Comparison of ENCODE assay signal across 33 mouse cellular contexts in the genomic region with DNA sequence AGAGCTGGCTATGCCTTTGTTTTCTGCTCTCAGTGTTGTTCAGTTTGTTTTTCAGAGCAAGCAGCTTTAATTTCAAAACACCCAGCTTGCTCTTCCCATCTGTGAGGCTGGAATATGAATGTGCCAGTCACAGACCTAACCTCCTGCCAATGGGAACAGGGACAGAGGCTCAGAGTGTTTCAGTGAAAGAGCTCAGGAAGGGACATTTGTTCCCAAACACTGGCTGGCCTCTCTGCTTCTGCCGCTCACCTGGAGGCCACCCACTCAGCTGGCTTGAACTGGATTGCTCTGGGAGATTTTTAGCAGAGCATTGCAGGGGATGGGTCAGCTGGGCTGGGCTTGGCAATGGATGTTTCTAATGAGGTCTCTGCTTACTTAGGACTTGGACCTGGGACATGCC. TPM values are rescaled to one million over a fixed set of nuclear protein-coding genes. Genes with fewer than 3 reads are reported as not detected.
DNase-seq lines count a peak whose midpoint lies in the region; ATAC-seq and TF ChIP-seq lines count a peak whose summit lies in the region.
"Had no signal": no experiment of that assay in that cellular context is flagged by ENCODE, and none has a peak within 500 bp of the region (broad histone marks: within the 10 kb centered on the region; RNA-seq: fewer than 3 reads in every experiment).

No protein-coding gene starts in this region.

- ATAC-seq in forebrain, embryonic 15.5 days (replicated peaks): no peak
- no peak for ATAC-seq in forebrain, embryonic 11.5 days (replicated peaks; ENCODE audit: low FRiP score)
- ATAC-seq in forebrain, postnatal 0 days: peak; percentile 42; the same call in 1 of the 2 replicates
- ATAC-seq: Patski had no signal

- no peaks in the 10 kb centered on the region for H3K36me3 ChIP-seq in forebrain, embryonic 15.5 days
- no peaks in the 10 kb centered on the region for H3K36me3 ChIP-seq in forebrain, embryonic 11.5 days (ENCODE audit: control insufficient read depth, insufficient read depth, low read length)
- H3K36me3 ChIP-seq in forebrain, postnatal 0 days (ENCODE audit: insufficient read depth): no peaks in the 10 kb centered on the region
- H3K36me3 ChIP-seq: G1E; hindbrain, embryonic 15.5 days had no signal

- H3K4me1 ChIP-seq in forebrain, embryonic 15.5 days: peaks cover 18% of the 10 kb centered on the region
- H3K4me1 ChIP-seq in forebrain, embryonic 11.5 days (replicated peaks; ENCODE audit: control insufficient read depth, insufficient read depth, low read length): 0 out of 2 replicates have a peak, but pooled peaks cover 3% of the 10 kb centered on the region
- no peaks in the 10 kb centered on the region for H3K4me1 ChIP-seq in forebrain, postnatal 0 days (ENCODE audit: insufficient read depth)
- H3K4me1 ChIP-seq: hindbrain, embryonic 15.5 days; limb, embryonic 15.5 days had no signal

- no peak for TF ChIP-seq CTCF in forebrain, postnatal 0 days (IDR thresholded peaks at IDR 0.05; ENCODE audit: low read depth)

- no peak overlapping the region for H3K4me2 ChIP-seq in forebrain, embryonic 15.5 days (replicated peaks)
- H3K4me2 ChIP-seq in forebrain, embryonic 11.5 days (ENCODE audit: low read depth, low read length, severe bottlenecking): no peak overlapping the region
- H3K4me2 ChIP-seq in forebrain, postnatal 0 days (ENCODE audit: low read depth): no peak overlapping the region
- H3K4me2 ChIP-seq: heart, embryonic 11.5 days; hindbrain, embryonic 15.5 days; limb, embryonic 15.5 days had no signal

- H3K9me3 ChIP-seq in forebrain, embryonic 15.5 days: no peaks in the 10 kb centered on the region
- H3K9me3 ChIP-seq in forebrain, embryonic 11.5 days (ENCODE audit: control insufficient read depth, low read length): no peaks in the 10 kb centered on the region
- H3K9me3 ChIP-seq in forebrain, postnatal 0 days (ENCODE audit: low read length): no peaks in the 10 kb centered on the region
- H3K9me3 ChIP-seq: G1E; hindbrain, embryonic 15.5 days; limb, embryonic 15.5 days; midbrain, embryonic 10.5 days had no signal

- H3K9ac ChIP-seq in forebrain, embryonic 15.5 days (replicated peaks): no peak overlapping the region
- no peak overlapping the region for H3K9ac ChIP-seq in forebrain, embryonic 11.5 days (ENCODE audit: low read length)
- H3K9ac ChIP-seq in forebrain, postnatal 0 days: no peak overlapping the region
- H3K9ac ChIP-seq: hindbrain, embryonic 15.5 days; limb, embryonic 15.5 days had no signal

- H3K27me3 ChIP-seq in forebrain, embryonic 15.5 days: no peaks in the 10 kb centered on the region
- H3K27me3 ChIP-seq in forebrain, embryonic 11.5 days (ENCODE audit: control insufficient read depth, insufficient read depth, low read length): no peaks in the 10 kb centered on the region
- no peaks in the 10 kb centered on the region for H3K27me3 ChIP-seq in forebrain, postnatal 0 days (ENCODE audit: insufficient read depth, low read length)
- H3K27me3 ChIP-seq: CH12.LX; hindbrain, embryonic 15.5 days; limb, embryonic 15.5 days had no signal

- 48% methylated on average over 1 of the region's 1 CpGs for WGBS in forebrain, embryonic 15.5 days
- 46% methylated on average over 1 of the region's 1 CpGs for WGBS in forebrain, embryonic 11.5 days
- WGBS in forebrain, postnatal 0 days: 35% methylated on average over 1 of the region's 1 CpGs

- DNase-seq in forebrain, embryonic 11.5 days (ENCODE audit: low spot score): no peak
- DNase-seq in layer of hippocampus, postnatal 10 days (ENCODE audit: low spot score in 2 of 2): peak; percentile 25 to 48
- DNase-seq in layer of hippocampus, adult 11-12 months (ENCODE audit: low spot score): no peak
- DNase-seq in right cerebral cortex, postnatal 10 days (ENCODE audit: low spot score in 2 of 2): peak; percentile 47 to 55
- DNase-seq in right cerebral cortex, postnatal 4 days: no peak
- DNase-seq in forebrain, postnatal 0 days: peak; percentile 36
- no peak for DNase-seq in natural killer cell, adult 2 months (ENCODE audit: low spot score in 2 of 2)
- DNase-seq: adrenal gland, adult 2 months; B cell, adult 2 months; cerebellum, adult 9-10 months; gastrocnemius, postnatal 14 days; heart, adult 11 months; kidney, adult 9 months; lung, adult 18-20 months; lung, postnatal 10 days; thymus, adult 2 months had no signal

- peak overlapping the region; percentile 38 for H3K27ac ChIP-seq in forebrain, embryonic 15.5 days (replicated peaks)
- H3K27ac ChIP-seq in forebrain, embryonic 11.5 days (ENCODE audit: low read depth, low read length): no peak overlapping the region
- H3K27ac ChIP-seq in forebrain, postnatal 0 days (ENCODE audit: low read depth, low read length): no peak overlapping the region
- H3K27ac ChIP-seq: hindbrain, embryonic 15.5 days; limb, embryonic 15.5 days; midbrain, embryonic 10.5 days; stomach, postnatal 0 days had no signal

- H3K4me3 ChIP-seq in forebrain, embryonic 15.5 days: no peak overlapping the region
- H3K4me3 ChIP-seq in forebrain, embryonic 11.5 days (ENCODE audit: low read depth, low read length): no peak overlapping the region
- H3K4me3 ChIP-seq in forebrain, postnatal 0 days (ENCODE audit: low read depth, low read length): no peak overlapping the region
- H3K4me3 ChIP-seq: hindbrain, embryonic 15.5 days; limb, embryonic 15.5 days; midbrain, embryonic 10.5 days had no signal

RNA-seq across cellular contexts. Expression of a gene that starts 25.7 kb away (rescaled TPM):
- polyA plus RNA-seq in forebrain, embryonic 15.5 days (2015; fragmentation: Nextera tagmentation; extraction: Ambion mirVana): 0.31 and 0.34 TPM in 2 replicates
- polyA plus RNA-seq in forebrain, embryonic 11.5 days (2014; fragmentation: Nextera tagmentation; extraction: Ambion mirVana): 0.15 and 0.25 TPM in 2 replicates
- total RNA-seq in layer of hippocampus, postnatal 10 days (2021): under 1 TPM; 0.11 to 0.25 TPM
- total RNA-seq in forebrain, postnatal 0 days (2014; rRNA removed): 0.15 and 0.48 TPM in 2 replicates
- polyA plus RNA-seq in forebrain, postnatal 0 days (2015; fragmentation: Nextera tagmentation; extraction: Ambion mirVana): 0.16 and 0.31 TPM in 2 replicates
- polyA plus RNA-seq: G1E; intestine, embryonic 14.5 days; midbrain, embryonic 10.5 days; Patski had no signal

RNA-seq across cellular contexts. Expression of a gene that starts 30.1 kb away (rescaled TPM):
- polyA plus RNA-seq in forebrain, embryonic 15.5 days (2015; fragmentation: Nextera tagmentation; extraction: Ambion mirVana): 5.7 and 7.6 TPM in 2 replicates
- 5.3 and 7.1 TPM in 2 replicates for polyA plus RNA-seq in forebrain, embryonic 11.5 days (2014; fragmentation: Nextera tagmentation; extraction: Ambion mirVana)
- 10 to 100 TPM; 15.3 to 19.9 TPM for total RNA-seq in layer of hippocampus, postnatal 10 days (2021)
- total RNA-seq in forebrain, postnatal 0 days (2014; rRNA removed): 7.1 and 8.7 TPM in 2 replicates
- polyA plus RNA-seq in forebrain, postnatal 0 days (2015; fragmentation: Nextera tagmentation; extraction: Ambion mirVana): 4.2 and 5.4 TPM in 2 replicates

RNA-seq across cellular contexts. Expression of a gene that starts 42.9 kb away (rescaled TPM):
- not detected in 2 replicates for polyA plus RNA-seq in forebrain, embryonic 15.5 days (2015; fragmentation: Nextera tagmentation; extraction: Ambion mirVana)
- polyA plus RNA-seq in forebrain, embryonic 11.5 days (2014; fragmentation: Nextera tagmentation; extraction: Ambion mirVana): not detected in 2 replicates
- total RNA-seq in layer of hippocampus, postnatal 10 days (2021): not detected
- not detected in 2 replicates for total RNA-seq in forebrain, postnatal 0 days (2014; rRNA removed)
- not detected in 2 replicates for polyA plus RNA-seq in forebrain, postnatal 0 days (2015; fragmentation: Nextera tagmentation; extraction: Ambion mirVana)
- total RNA-seq: adrenal gland, adult 2 months; adrenal gland, postnatal 4 days; CH12.LX; G1E; gastrocnemius, postnatal 14 days; hematopoietic stem cell, adult 5-6 weeks; layer of hippocampus, postnatal 36 days; left cerebral cortex, postnatal 36 days; neutrophil, adult 5-6 weeks had no signal
- polyA plus RNA-seq: adrenal gland, adult 2 months; embryonic facial prominence, embryonic 11.5 days; G1E; heart, embryonic 11.5 days; heart, postnatal 0 days; hindbrain, embryonic 15.5 days; intestine, embryonic 14.5 days; limb, embryonic 15.5 days; midbrain, embryonic 10.5 days; Patski; stomach, postnatal 0 days; thymus, adult 2 months had no signal

RNA-seq across cellular contexts. Expression of a gene that starts 47.3 kb away (rescaled TPM):
- polyA plus RNA-seq in forebrain, embryonic 15.5 days (2015; fragmentation: Nextera tagmentation; extraction: Ambion mirVana): 119 and 120 TPM in 2 replicates
- polyA plus RNA-seq in forebrain, embryonic 11.5 days (2014; fragmentation: Nextera tagmentation; extraction: Ambion mirVana): 26.1 and 27.3 TPM in 2 replicates
- total RNA-seq in layer of hippocampus, postnatal 10 days (2021): 100 to 1,000 TPM; 150 to 154 TPM
- total RNA-seq in forebrain, postnatal 0 days (2014; rRNA removed): 165 and 180 TPM in 2 replicates
- 94.9 and 107 TPM in 2 replicates for polyA plus RNA-seq in forebrain, postnatal 0 days (2015; fragmentation: Nextera tagmentation; extraction: Ambion mirVana)
- total RNA-seq: CH12.LX; hematopoietic stem cell, adult 5-6 weeks; neutrophil, adult 5-6 weeks had no signal
- polyA plus RNA-seq: G1E had no signal

Comparison
In these comparisons a context has a peak if more than half of its experiments do, and no peak if none do; other contexts are left out.
1. DNase-seq: peak in layer of hippocampus, postnatal 10 days (2 of 2), right cerebral cortex, postnatal 10 days (2 of 2) and forebrain, postnatal 0 days (single experiment); none in forebrain, embryonic 11.5 days (single experiment), layer of hippocampus, adult 11-12 months (single experiment), right cerebral cortex, postnatal 4 days (single experiment) and natural killer cell, adult 2 months (0 of 2).